Mouse (Mus musculus) embryo, embryonic 10.5 days (tissue): ENCODE data around the gene Erp29.

ENCODE experiments used
- DNase-seq: peaks from one replicate; pipeline ENCODE4 v3.0.0-alpha.2; 2015; ENCODE audit warnings: low spot score

Gene Erp29

GRCm38 (mm10) chr5:121449976-121450375 lies 2.3 kb downstream of the Erp29 start:
- peak; percentile 74 for DNase-seq

GRCm38 (mm10) chr5:121448450-121448849 lies 3.9 kb downstream of the Erp29 start:
- DNase-seq: no peak

DNA sequence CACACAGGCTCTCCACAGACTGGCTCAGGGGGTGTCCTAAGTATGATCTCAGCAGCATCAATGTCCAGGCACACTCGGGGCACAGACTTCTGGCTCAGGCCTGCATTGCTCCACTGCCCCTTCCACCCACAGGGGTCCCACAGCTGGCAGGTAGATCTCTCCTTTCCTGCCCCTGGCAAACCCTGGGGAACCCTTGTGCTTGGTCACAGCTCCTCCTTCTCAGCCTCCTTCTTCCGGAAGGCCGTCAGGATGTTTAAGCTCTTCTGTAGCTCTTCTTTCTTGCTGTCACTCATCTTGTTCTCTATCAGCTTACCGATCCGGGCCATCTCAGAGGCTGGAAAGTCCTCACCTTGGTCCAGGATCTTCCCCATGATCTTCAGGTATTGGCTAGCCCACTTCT lies 7.4 kb downstream of the Erp29 start:
- no peak for DNase-seq

DNA sequence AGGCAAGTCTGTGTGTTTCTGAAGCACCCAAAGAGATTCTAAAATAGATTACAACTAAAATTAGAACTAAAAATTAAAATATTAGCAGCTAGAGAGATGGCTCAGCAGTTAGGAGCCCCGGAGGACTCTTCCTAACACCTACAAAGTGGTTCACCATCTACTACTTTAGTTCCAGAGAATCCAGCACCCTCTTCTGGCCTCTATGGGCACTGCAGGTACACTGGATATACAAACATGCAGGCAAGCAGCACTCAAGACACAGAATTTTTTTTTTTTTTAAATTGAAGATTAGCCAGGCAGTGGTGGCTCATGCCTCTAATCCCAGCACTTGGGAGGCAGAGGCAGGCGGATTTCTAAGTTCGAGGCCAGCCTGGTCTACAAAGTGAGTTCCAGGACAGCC lies 8.8 kb downstream of the Erp29 start:
- peak; percentile 70 for DNase-seq

GRCm38 (mm10) chr5:121438756-121439155 lies 13.6 kb downstream of the Erp29 start:
- no peak for DNase-seq

GRCm38 (mm10) chr5:121438131-121438530 lies 14.2 kb downstream of the Erp29 start:
- DNase-seq: no peak

- no peak for DNase-seq
These were observed 23.4 kb downstream of the Erp29 start for GRCm38 (mm10) chr5:121428954-121429353.

DNA sequence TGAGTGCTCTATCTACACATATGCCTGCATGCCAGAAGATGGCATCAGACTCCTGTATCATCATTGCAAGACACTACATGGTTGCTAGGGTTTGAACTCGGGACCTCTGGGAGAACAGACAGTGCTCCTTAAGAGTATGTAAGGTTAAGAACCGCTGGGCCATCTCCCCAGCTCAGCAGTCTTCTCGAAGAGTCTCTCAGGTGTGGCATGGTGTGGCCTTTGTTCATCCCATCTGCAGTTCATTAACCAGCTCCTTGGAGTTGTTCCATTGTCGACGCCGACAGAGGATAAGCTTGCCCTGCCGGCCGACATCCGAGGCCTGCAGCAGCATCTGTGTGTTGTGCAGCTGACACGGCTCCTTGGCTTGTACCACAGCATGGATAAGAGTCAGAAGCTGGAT lies 29.0 kb downstream of the Erp29 start:
- DNase-seq: no peak

DNA sequence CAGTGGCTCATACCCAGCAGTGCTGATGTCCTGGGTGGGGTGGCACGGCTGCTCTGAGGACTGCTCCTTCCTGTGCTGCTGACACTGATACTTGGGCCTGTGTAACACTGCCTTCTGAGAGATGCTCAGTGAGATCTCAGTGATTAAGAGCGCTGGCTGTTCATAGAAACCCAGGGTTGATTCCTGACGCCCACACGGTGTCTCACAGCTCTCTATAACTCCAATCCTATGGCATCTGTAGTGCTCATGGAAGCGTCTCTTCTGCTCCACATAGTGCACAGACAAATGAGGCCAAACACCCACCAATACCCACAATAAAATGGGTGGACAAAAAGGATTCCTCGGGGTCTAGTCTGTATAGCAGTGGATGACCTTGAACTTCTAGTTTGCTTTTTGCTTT lies 29.5 kb downstream of the Erp29 start:
- no peak for DNase-seq

GRCm38 (mm10) chr5:121420721-121421120 lies 31.6 kb downstream of the Erp29 start:
- DNase-seq: no peak

- no peak for DNase-seq
These were observed 41.3 kb downstream of the Erp29 start for GRCm38 (mm10) chr5:121410975-121411374.

GRCm38 (mm10) chr5:121407856-121408255 lies 44.5 kb downstream of the Erp29 start:
- no peak for DNase-seq

DNA sequence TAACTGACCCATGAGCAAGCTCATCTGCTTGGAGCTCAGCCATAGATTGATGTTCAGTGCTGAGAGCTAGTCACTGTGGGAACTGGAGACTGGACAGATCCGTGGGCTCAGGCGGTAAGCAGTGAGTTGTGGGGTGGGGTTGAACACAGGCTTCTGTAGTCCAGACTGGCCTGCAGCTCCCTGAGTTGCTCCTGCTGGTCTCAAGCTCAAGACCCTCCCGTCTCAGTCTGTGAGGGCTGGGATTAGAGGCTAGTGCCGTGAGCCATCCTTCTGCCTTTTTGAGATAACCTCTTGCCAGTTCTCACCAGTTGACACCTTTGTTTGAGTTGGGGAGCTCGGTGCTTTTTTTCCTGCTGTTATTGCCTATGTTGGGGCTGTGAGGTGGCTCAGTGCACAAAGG lies 51.5 kb downstream of the Erp29 start:
- DNase-seq: no peak

- no peak for DNase-seq
These were observed 52.2 kb downstream of the Erp29 start for GRCm38 (mm10) chr5:121400064-121400463.

DNA sequence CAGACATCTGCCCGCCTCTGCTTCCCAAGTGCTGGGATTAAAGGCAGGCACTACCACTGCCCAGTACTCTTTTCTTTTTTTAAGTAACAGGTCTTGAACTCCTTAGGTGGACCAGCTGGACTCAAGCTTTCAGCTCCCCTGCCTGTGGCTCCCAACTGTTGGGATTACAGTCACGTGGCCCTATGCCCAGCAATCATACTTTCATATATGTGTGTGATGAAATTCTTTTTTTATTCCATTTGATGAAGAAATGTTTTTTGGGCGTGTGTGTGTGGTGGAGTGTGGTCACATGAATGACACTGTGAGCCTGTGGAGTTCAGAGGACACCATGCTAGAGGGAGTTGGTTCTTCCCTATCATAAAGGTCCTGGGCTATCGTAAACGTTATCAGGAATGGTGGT lies 52.8 kb downstream of the Erp29 start:
- no peak for DNase-seq

DNA sequence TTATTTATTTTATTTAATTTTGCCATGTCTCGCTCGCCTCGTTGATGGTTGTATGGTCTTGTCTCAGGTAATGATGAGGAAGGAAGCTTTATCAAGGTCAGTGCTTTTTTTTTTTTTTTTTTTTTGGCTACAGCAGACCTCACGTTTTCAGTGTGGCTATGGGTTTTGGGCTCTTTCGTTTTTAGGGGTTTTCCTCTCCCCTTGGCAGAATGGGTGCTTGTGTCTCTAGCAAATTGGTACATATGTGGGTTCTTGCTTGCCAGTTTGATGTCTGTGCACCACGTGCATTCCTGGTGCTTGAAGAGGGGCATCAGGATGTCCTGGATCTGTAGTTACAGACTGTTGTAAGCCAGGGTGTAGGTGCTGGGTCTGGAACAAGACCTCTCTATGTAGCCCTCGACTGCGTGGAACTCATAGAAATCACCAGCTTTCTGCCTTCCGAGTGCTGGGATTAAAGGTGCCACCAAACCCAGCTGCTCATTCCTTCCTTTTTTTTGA lies 53.3 kb downstream of the Erp29 start:
- DNase-seq: no peak

DNA sequence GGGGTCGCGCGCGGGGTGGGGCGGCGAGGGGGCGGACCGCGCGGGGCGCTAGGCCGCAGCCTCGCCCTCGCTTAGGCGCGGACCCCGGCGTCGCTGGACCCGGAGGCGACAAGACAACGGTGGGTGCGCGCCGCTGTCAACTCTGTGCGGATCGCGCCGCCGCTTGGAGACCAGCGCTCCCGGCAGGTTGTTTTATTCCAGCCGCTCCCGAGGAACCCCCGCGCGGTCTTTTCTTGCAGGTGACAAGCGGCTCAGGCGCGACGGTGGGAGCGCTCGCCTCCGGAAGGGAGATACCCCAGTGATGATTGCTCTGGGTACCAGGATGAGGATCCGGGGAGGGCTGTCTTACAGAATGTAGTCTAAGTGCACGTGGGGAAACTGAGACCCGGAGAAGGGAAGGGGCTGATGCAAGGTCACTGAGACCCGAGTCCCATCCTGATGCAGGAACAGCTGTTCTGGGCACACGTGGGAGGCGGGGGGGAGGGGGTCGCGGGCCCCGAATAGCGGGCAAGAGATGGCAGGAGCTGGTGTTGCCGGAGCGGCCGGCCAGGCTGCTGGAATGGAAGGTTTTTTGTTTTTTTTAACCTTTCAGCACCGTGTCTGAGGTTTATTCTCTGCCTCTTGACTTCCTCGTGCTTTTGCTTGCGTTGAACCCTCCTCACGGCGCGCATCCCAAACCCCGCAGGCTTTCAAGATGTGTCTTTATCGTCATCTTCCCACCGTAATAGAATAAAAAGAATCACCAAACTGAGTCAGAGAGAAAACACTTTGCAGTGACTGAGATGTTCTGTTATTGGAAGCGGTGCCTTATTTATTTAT lies 54.0 kb downstream of the Erp29 start:
- peak; percentile 73 for DNase-seq

- peak; percentile 98 for DNase-seq
These were observed 54.8 kb downstream of the Erp29 start, which contains the start of gene Naa25 for GRCm38 (mm10) chr5:121397187-121398145. Naa25 (plus strand) TSS chr5:121397936.

DNA sequence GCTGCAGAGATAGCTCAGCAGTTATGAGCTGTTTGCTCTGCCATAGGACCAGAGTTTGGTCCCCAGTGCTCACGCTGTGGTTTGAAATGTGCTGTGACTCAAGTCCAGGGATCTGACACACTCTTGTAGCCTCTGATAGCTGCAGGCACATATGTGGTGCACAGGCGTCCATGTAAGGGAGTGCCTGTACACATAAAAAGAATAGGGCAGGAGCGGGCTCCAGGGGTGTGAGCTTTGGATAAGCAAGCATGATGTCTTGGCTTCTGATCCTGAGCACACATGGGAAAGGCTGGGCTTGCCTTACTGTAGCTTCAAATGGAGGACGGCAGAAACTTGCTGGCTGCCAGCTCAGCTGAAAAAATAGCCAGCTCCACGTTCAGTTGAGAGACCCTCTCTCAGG lies 56.7 kb downstream of the Erp29 start:
- no peak for DNase-seq

GRCm38 (mm10) chr5:121393402-121393801 lies 58.9 kb downstream of the Erp29 start:
- no peak for DNase-seq

DNA sequence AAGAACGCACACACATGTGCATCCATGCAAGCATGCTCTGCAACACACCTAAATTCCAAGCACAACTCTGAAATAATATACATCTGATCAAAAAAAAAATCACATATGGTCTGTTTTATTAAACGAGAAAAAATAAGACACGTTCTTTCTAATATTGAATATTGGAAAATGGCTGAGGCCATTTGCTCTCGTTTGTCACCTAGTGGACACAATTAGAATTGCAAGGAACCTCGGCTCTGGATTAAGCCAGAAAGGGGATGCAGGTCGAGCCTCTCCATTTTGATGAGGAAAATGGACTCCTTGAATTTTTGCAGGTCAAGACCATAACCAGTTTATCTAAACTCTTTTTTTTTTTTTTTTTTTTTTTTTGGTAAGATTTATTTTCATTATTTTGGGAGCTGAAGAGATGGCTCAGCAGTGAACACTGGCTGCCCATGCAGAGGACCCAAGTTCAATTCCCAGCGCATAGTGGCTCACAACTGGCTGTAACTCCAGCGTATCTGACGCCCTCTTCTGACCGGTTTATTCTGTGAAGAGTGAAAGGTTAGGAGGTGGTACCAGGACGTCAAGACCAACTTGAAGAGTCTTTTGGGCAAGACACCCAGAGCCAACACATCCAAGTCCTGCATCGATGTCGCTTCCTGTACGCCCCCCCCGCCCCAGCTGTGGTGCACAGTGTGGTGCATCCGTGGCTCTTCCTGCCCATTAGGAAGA lies 59.5 kb downstream of the Erp29 start:
- peak; percentile 79 for DNase-seq

GRCm38 (mm10) chr5:121389691-121390090 lies 62.6 kb downstream of the Erp29 start:
- no peak for DNase-seq
